Mouse (Mus musculus): Measurements from ENCODE around the gene Brinp3. TPM values are rescaled to one million over a fixed set of nuclear protein-coding genes. Genes with fewer than 3 reads are reported as not detected.
A peak's percentile ranks its signal among the peaks of the same experiment; 100 is the strongest.

Brinp3 gene
- total RNA-seq, 2 experiments from 2014 or later = 17.1 to 20.2 TPM

GRCm38 (mm10) chr1:146787236-146787635 lies 292.7 kb downstream of the Brinp3 start:
- no peak for DNase-seq (ENCODE audit: low spot score in 2 of 2)

- DNase-seq (ENCODE audit: low spot score in 2 of 2) = peak; percentile 5 to 55
Observed at GRCm38 (mm10) chr1:146792826-146793225, 298.3 kb downstream of the Brinp3 start.

GRCm38 (mm10) chr1:146799986-146800553 lies 305.5 kb downstream of the Brinp3 start:
- DNase-seq (ENCODE audit: low spot score in 2 of 2) = no peak

DNA sequence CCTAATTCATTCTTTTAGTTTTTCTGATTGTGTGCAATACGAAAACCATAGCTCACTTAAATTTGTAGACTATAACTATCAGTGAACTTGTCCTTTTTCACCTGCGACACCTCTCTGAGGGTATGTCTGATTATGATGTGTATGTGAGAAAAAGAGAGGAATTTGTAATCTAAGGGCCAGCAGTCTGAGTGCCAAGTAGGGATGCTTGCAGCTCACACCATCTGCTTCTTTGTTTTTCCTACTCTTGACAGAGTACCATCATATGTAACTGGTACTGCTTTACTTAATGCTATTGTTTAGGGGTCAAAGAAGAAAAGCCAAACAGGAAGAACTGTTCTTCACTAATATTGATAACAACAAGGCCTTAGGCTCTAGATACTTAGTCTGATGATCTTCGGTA lies 307.3 kb downstream of the Brinp3 start:
- no peak for DNase-seq (ENCODE audit: low spot score in 2 of 2)

DNA sequence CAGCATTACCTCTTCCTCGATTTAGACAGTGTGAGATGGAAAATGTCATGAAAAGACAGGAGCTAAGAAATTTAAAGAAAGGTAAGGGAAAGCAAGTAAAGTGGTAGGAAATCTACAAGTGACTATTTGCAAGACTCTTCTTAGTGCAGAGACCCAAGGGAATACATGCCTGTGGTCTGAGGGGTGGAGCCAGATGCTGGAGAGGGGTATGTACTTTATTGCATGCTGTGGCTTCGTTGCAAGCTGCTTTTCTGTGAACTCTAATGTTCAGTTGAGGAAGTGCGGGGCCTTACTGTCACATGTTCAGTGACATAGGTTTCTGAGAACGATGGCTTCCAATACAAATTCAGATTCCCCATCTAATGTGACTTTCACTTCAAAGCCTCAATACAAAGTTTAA lies 313.2 kb downstream of the Brinp3 start:
- no peak for DNase-seq (ENCODE audit: low spot score in 2 of 2)

DNA sequence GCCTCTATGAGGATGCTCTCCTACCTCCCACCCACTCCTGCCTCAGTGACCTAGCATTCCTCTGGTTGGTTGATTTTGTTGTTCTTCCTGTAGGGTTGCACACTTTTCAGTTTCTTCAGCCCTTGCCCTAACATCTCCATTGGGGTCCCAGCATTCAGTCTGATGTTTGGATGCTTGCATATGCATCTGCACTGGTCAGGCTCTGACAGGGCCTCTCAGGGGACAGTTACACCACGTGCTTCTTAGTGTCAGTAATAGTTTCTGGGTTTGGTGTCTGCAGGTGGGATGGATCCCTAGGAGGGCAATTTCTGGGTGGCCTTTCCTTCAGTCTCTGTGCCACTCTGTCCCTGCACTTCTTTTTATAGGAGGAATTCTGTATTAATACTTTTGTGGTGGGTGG lies 339.3 kb downstream of the Brinp3 start:
- DNase-seq (ENCODE audit: low spot score in 2 of 2) = no peak

DNA sequence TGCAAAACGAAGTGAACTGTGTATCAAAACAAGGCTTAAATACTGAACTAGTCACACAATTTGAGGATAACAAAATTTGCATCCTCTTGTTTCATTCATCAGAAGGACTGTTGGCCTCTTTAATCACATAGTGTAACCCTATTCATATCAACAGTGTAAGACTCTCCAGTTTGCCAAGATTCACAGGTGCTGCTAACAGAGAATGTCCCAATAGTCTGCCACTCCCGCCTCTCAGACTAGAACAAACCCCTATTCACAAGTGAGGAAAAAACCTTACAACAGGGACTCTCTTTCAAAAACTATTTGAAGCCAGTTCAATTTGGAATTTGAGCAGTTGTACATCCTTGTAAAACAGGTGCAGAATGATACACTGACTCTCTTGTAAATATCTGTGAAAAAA lies 349.5 kb downstream of the Brinp3 start:
- peak in 1 of 2 experiments; percentile 64 for DNase-seq (ENCODE audit: low spot score in 2 of 2)

DNA sequence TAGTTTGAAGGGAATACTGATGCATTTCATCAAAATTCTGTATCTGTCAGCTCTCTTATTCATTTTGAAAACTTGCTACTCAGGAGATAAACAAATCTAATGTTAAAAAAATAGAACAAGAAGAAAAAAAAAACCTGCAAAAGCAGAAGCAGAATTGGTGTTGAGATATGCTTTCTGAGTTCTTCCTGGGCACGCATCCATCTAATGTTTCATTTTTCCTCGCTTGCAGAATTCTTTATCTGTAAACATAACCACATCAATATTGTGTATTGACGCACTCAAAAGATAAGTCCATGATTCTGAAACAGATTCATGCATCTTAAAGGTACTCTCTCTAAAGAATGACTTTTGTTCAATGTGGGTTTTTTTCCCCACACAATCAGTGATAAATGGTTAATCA lies 354.3 kb downstream of the Brinp3 start:
- DNase-seq (ENCODE audit: low spot score in 2 of 2) = no peak

GRCm38 (mm10) chr1:146850147-146850546 lies 355.6 kb downstream of the Brinp3 start:
- DNase-seq (ENCODE audit: low spot score in 2 of 2) = no peak

GRCm38 (mm10) chr1:146898636-146899035 lies 404.1 kb downstream of the Brinp3 start:
- no peak for DNase-seq (ENCODE audit: low spot score in 2 of 2)

GRCm38 (mm10) chr1:146901691-146902090 lies 407.1 kb downstream of the Brinp3 start:
- no peak for DNase-seq (ENCODE audit: low spot score in 2 of 2)

GRCm38 (mm10) chr1:146939463-146940389 lies 445.2 kb downstream of the Brinp3 start:
- no peak for DNase-seq (ENCODE audit: low spot score in 2 of 2)

All from layer of hippocampus, postnatal 14 days (tissue).